Mouse (Mus musculus): Measurements from ENCODE around the gene Abcg4. TPM values are rescaled to one million over a fixed set of nuclear protein-coding genes. Genes with fewer than 3 reads are reported as not detected.

Gene Abcg4
- polyA plus RNA-seq, 1 experiment from 2014 or later = 2.1 TPM

DNA sequence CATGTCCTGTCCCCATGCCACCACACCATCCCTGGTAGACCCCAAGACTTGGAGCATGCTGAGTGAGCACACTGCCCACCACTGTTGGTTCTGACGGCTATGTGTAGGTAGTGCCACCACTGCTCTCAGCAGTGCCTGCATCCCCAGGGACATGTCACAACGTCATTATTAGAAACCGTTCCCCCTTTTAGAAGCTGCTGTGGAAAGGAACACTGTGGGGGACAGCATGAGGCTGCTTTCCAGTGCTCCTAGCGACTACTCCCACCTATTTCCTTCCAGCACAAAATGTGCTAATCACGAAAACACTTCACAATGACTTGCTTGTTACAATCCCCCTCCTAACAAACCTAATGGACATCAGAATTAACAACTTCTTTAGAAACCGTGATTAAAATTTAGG is 62.4 kb downstream of the Abcg4 start:
- Histone ChIP-seq H3K4me3 (ENCODE audit: low read length) (no peak overlapping the region), H3K4me2 (ENCODE audit: low read depth, low read length) (no peak overlapping the region), H3K9ac (ENCODE audit: low read length) (no peak overlapping the region), H3K4me1 (replicated peaks; ENCODE audit: control insufficient read depth, insufficient read depth, low read length) (peaks cover 3% of the 10 kb centered on the region), H3K27me3 (ENCODE audit: control insufficient read depth, insufficient read depth, low read depth, low read length) (no peaks in the 10 kb centered on the region), H3K27ac (ENCODE audit: low read length) (no peak overlapping the region), H3K36me3 (ENCODE audit: control insufficient read depth, insufficient read depth, low read length) (0 out of 2 replicates have a peak, but pooled peaks cover 4% of the 10 kb centered on the region), H3K9me3 (ENCODE audit: control insufficient read depth, low read length) (no peaks in the 10 kb centered on the region)
- 71% methylated on average over 6 of the region's 6 CpGs for WGBS
- no peak for ATAC-seq (ENCODE audit: low read depth)

Small RNA genes within 50 kb of the gene (microRNA-seq; reads per million reads assigned to microRNA genes)
- gene Gm44335 = not detected

Other genes starting within 250 kb of the Abcg4 start
- gene Thy1, start 245.2 kb downstream of the Abcg4 start, polyA plus RNA-seq (2015; fragmentation: Nextera tagmentation; extraction: Ambion mirVana) = 2.4 and 4.1 TPM in 2 replicates
- 12.2 and 16.9 TPM in 2 replicates for gene Usp2, start 221.6 kb downstream of the Abcg4 start, polyA plus RNA-seq (2015; fragmentation: Nextera tagmentation; extraction: Ambion mirVana)
- 0.20 and 0.21 TPM in 2 replicates for gene Mfrp, start 186.9 kb downstream of the Abcg4 start, polyA plus RNA-seq (2015; fragmentation: Nextera tagmentation; extraction: Ambion mirVana)
- 5.4 and 5.6 TPM in 2 replicates for gene C1qtnf5, start 181.4 kb downstream of the Abcg4 start, polyA plus RNA-seq (2015; fragmentation: Nextera tagmentation; extraction: Ambion mirVana)
- gene Gm49380, start 175.1 kb downstream of the Abcg4 start, polyA plus RNA-seq (2015; fragmentation: Nextera tagmentation; extraction: Ambion mirVana) = 0.13 and 0.14 TPM in 2 replicates
- gene Rnf26, start 175.1 kb downstream of the Abcg4 start, polyA plus RNA-seq (2015; fragmentation: Nextera tagmentation; extraction: Ambion mirVana) = 60.1 and 63.8 TPM in 2 replicates
- 99.1 and 104 TPM in 2 replicates for gene Mcam, start 154.1 kb downstream of the Abcg4 start, polyA plus RNA-seq (2015; fragmentation: Nextera tagmentation; extraction: Ambion mirVana)
- gene Cbl, start 54.6 kb downstream of the Abcg4 start, polyA plus RNA-seq (2015; fragmentation: Nextera tagmentation; extraction: Ambion mirVana) = 15.3 and 15.5 TPM in 2 replicates
- 7.3 and 14.3 TPM in 2 replicates for gene Ccdc153, start 47.9 kb downstream of the Abcg4 start, polyA plus RNA-seq (2015; fragmentation: Nextera tagmentation; extraction: Ambion mirVana)
- gene Pdzd3, start 37.1 kb downstream of the Abcg4 start, polyA plus RNA-seq (2015; fragmentation: Nextera tagmentation; extraction: Ambion mirVana) = 0.11 TPM in 1 of 2 replicates, not detected in the other
- 9.5 and 10.4 TPM in 2 replicates for gene Nlrx1, start 20.0 kb downstream of the Abcg4 start, polyA plus RNA-seq (2015; fragmentation: Nextera tagmentation; extraction: Ambion mirVana)
- 24.3 and 25.1 TPM in 2 replicates for gene Hinfp, start 17.1 kb upstream of the Abcg4 start, polyA plus RNA-seq (2015; fragmentation: Nextera tagmentation; extraction: Ambion mirVana)
- 6.8 and 7.4 TPM in 2 replicates for gene C2cd2l, start 31.7 kb upstream of the Abcg4 start, polyA plus RNA-seq (2015; fragmentation: Nextera tagmentation; extraction: Ambion mirVana)
- 38.0 and 42.3 TPM in 2 replicates for gene Dpagt1, start 37.4 kb upstream of the Abcg4 start, polyA plus RNA-seq (2015; fragmentation: Nextera tagmentation; extraction: Ambion mirVana)
- gene H2afx, start 46.1 kb upstream of the Abcg4 start, polyA plus RNA-seq (2015; fragmentation: Nextera tagmentation; extraction: Ambion mirVana) = 318 and 395 TPM in 2 replicates
- gene Hmbs, start 55.6 kb upstream of the Abcg4 start, polyA plus RNA-seq (2015; fragmentation: Nextera tagmentation; extraction: Ambion mirVana) = 110 and 117 TPM in 2 replicates
- 31.4 and 32.8 TPM in 2 replicates for gene Vps11, start 73.1 kb upstream of the Abcg4 start, polyA plus RNA-seq (2015; fragmentation: Nextera tagmentation; extraction: Ambion mirVana)
- 38.2 and 42.0 TPM in 2 replicates for gene Hyou1, start 90.9 kb upstream of the Abcg4 start, polyA plus RNA-seq (2015; fragmentation: Nextera tagmentation; extraction: Ambion mirVana)
- 19.9 and 21.9 TPM in 2 replicates for gene Slc37a4, start 108.2 kb upstream of the Abcg4 start, polyA plus RNA-seq (2015; fragmentation: Nextera tagmentation; extraction: Ambion mirVana)
- 1,846 and 1,855 TPM in 2 replicates for gene Rps25, start 118.5 kb upstream of the Abcg4 start, polyA plus RNA-seq (2015; fragmentation: Nextera tagmentation; extraction: Ambion mirVana)
- 131 and 135 TPM in 2 replicates for gene Trappc4, start 119.0 kb upstream of the Abcg4 start, polyA plus RNA-seq (2015; fragmentation: Nextera tagmentation; extraction: Ambion mirVana)
- 32.5 TPM in 2 replicates for gene Ccdc84, start 130.0 kb upstream of the Abcg4 start, polyA plus RNA-seq (2015; fragmentation: Nextera tagmentation; extraction: Ambion mirVana)
- gene Foxr1, start 152.5 kb upstream of the Abcg4 start, polyA plus RNA-seq (2015; fragmentation: Nextera tagmentation; extraction: Ambion mirVana) = not detected in 2 replicates
- gene Upk2, start 166.4 kb upstream of the Abcg4 start, polyA plus RNA-seq (2015; fragmentation: Nextera tagmentation; extraction: Ambion mirVana) = 1.8 and 2.0 TPM in 2 replicates
- gene Bcl9l, start 194.2 kb upstream of the Abcg4 start, polyA plus RNA-seq (2015; fragmentation: Nextera tagmentation; extraction: Ambion mirVana) = 14.1 and 16.1 TPM in 2 replicates